ENCODE assay signal across 8 mouse cellular contexts in genomic region chr19:53943802-53944785, GRCm38 (mm10). TPM values are rescaled to one million over a fixed set of nuclear protein-coding genes. Genes with fewer than 3 reads are reported as not detected.
DNase-seq lines count a peak whose midpoint lies in the region; ATAC-seq lines count a peak whose summit lies in the region.

Shoc2 (plus strand) TSS chr19:53944306.
Bbip1 (minus strand) TSS chr19:53944627.

- H3K27ac ChIP-seq in heart, embryonic 10.5 days: peak within 1 kb of the TSS; percentile 98
- peak within 1 kb of the TSS; percentile 100 for H3K27ac ChIP-seq in kidney, embryonic 15.5 days

- DNase-seq in B cell, adult 2 months: peak; percentile 97 to 98
- peak; percentile 100 for DNase-seq in brain, adult 2 months (ENCODE audit: low read depth, low spot score)
- peak; percentile 100 for DNase-seq in heart, embryonic 10.5 days (ENCODE audit: low spot score)
- DNase-seq in liver: peak; percentile 100
- peak; percentile 98 to 99 for DNase-seq in spleen, postnatal 4 days (ENCODE audit: low spot score in 2 of 2)

- no peaks in the 10 kb centered on the region for H3K27me3 ChIP-seq in heart, embryonic 10.5 days (ENCODE audit: insufficient read depth, poor library complexity, severe bottlenecking)
- H3K27me3 ChIP-seq in kidney, embryonic 15.5 days: no peaks in the 10 kb centered on the region

- 0% methylated on average over 62 of the region's 62 CpGs for WGBS in heart, embryonic 10.5 days
- WGBS in kidney, embryonic 15.5 days: under 1% methylated on average over 59 of the region's 62 CpGs

- H3K4me2 ChIP-seq in kidney, embryonic 15.5 days: peak within 1 kb of the TSS; percentile 67

- peak within 1 kb of the TSS; percentile 96 for H3K4me3 ChIP-seq in heart, embryonic 10.5 days
- H3K4me3 ChIP-seq in kidney, embryonic 15.5 days (replicated peaks): peak within 1 kb of the TSS; percentile 96

- H3K9me3 ChIP-seq in heart, embryonic 10.5 days: no peaks in the 10 kb centered on the region
- H3K9me3 ChIP-seq in kidney, embryonic 15.5 days (replicated peaks): no peaks in the 10 kb centered on the region

- peak within 1 kb of the TSS; percentile 98 for H3K9ac ChIP-seq in kidney, embryonic 15.5 days

- peak; percentile 91 for ATAC-seq in erythroblast, adult 5-6 weeks (replicated peaks; ENCODE audit: low FRiP score, poor library complexity, severe bottlenecking)
- ATAC-seq in kidney, embryonic 15.5 days (replicated peaks; ENCODE audit: low FRiP score): peak; percentile 95
- peak; percentile 92 for ATAC-seq in monocyte, adult 5-6 weeks (replicated peaks; ENCODE audit: insufficient number of reproducible peaks, low FRiP score, low TSS enrichment, poor library complexity, severe bottlenecking)

- H3K4me1 ChIP-seq in heart, embryonic 10.5 days: peaks cover 10% of the 10 kb centered on the region; the same call in 1 of the 2 replicates
- H3K4me1 ChIP-seq in kidney, embryonic 15.5 days: peaks cover 20% of the 10 kb centered on the region

- no peaks in the 10 kb centered on the region for H3K36me3 ChIP-seq in heart, embryonic 10.5 days
- peaks cover 9% of the 10 kb centered on the region for H3K36me3 ChIP-seq in kidney, embryonic 15.5 days

RNA-seq across cellular contexts. Expression of gene Shoc2, which starts in this region (rescaled TPM):
- total RNA-seq in erythroblast, adult 5-6 weeks (2015; ENCODE audit: low replicate concordance): 23.6 and 25.1 TPM in 2 replicates
- total RNA-seq in erythroblast, adult 5-6 weeks (2017; ENCODE audit: low replicate concordance): 18.4 and 18.6 TPM in 2 replicates
- polyA plus RNA-seq in heart, embryonic 10.5 days (2016; fragmentation: Nextera tagmentation; extraction: Ambion mirVana): 51.0 and 54.7 TPM in 2 replicates
- polyA plus RNA-seq in kidney, embryonic 15.5 days (2015; fragmentation: Nextera tagmentation; extraction: Ambion mirVana): 50.2 and 51.5 TPM in 2 replicates
- total RNA-seq in monocyte, adult 5-6 weeks (2017): 63.5 to 85.3 TPM (median 69.9 TPM) in 3 replicates

RNA-seq across cellular contexts. Expression of gene Bbip1, which starts in this region (rescaled TPM):
- 31.3 and 40.5 TPM in 2 replicates for total RNA-seq in erythroblast, adult 5-6 weeks (2015; ENCODE audit: low replicate concordance)
- 18.9 and 28.3 TPM in 2 replicates for total RNA-seq in erythroblast, adult 5-6 weeks (2017; ENCODE audit: low replicate concordance)
- 63.5 and 69.3 TPM in 2 replicates for polyA plus RNA-seq in heart, embryonic 10.5 days (2016; fragmentation: Nextera tagmentation; extraction: Ambion mirVana)
- 72.3 and 81.5 TPM in 2 replicates for polyA plus RNA-seq in kidney, embryonic 15.5 days (2015; fragmentation: Nextera tagmentation; extraction: Ambion mirVana)
- total RNA-seq in monocyte, adult 5-6 weeks (2017): 42.3 to 45.1 TPM (median 43.5 TPM) in 3 replicates

Comparison
In these comparisons a context has a peak if more than half of its experiments do, and no peak if none do; other contexts are left out.
1. Peak in every context shown above with its lines: DNase-seq, ATAC-seq, H3K4me3 ChIP-seq and H3K27ac ChIP-seq.